8 mouse cellular contexts compared by ENCODE assay signal in the genomic region with DNA sequence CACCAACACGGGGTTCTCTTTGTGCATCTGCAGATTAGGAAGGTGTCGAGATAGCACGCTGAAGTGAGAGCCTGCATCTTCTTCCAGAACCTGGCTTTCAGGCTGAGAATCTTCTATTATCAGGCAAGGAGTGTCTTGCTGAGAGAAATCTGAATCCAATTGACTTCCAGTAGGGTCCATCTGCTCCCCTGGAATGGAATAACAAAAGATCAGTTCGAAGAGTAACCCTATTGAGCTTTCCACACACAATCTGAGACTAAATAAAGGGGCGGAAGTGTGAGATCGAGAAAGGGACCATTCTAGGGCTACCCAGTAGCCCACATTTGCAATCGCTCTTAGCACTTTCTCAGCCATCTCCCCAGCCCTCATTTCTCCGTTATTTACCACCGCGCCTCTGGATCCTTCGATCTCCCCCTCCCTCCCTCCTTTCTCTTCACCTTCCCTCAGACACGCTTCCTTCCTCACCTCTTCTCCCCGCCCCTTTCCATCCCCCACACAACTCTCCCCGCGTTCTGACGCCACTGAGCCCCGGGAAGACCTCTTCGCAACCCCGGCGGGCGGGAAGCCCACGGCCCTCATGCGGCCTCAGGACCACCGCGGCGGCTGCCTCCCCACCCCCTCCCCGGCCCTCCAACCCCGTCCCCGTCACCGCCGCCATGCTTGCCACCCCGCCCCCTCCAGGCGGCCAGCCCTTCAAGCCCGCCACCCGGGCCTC. TPM values are rescaled to one million over a fixed set of nuclear protein-coding genes. Genes with fewer than 3 reads are reported as not detected.
DNase-seq lines count a peak whose midpoint lies in the region; ATAC-seq and TF ChIP-seq lines count a peak whose summit lies in the region.

No protein-coding gene starts in this region.

- peak overlapping the region; percentile 68 for H3K4me2 ChIP-seq in intestine, embryonic 15.5 days (replicated peaks)

- peak overlapping the region; percentile 93 for H3K4me3 ChIP-seq in thymus, adult 2 months (ENCODE audit: control insufficient read depth, insufficient read depth, low read length)
- H3K4me3 ChIP-seq in intestine, embryonic 15.5 days (replicated peaks), result peak overlapping the region; percentile 90

- no peak for DNase-seq in cerebellum, adult 11 months
- DNase-seq in thymus, adult 2 months, result no peak
- DNase-seq in thymus, postnatal 4 days, result no peak
- DNase-seq in natural killer cell, adult 2 months (ENCODE audit: low spot score in 2 of 2), result peak; percentile 6 to 10
- no peak for DNase-seq in ovary, postnatal 14 days (ENCODE audit: low spot score)
- DNase-seq in kidney, postnatal 10 days, result no peak

- TF ChIP-seq POLR2A in thymus, adult 2 months (IDR thresholded peaks at IDR 0.05; ENCODE audit: control insufficient read depth, extremely low read depth, insufficient read depth, low read length, poor library complexity), result no peak

- H3K27me3 ChIP-seq in thymus, adult 2 months (ENCODE audit: control insufficient read depth, insufficient read depth, low read length), result no peaks in the 10 kb centered on the region
- H3K27me3 ChIP-seq in intestine, embryonic 15.5 days (replicated peaks), result no peaks in the 10 kb centered on the region

- 4% methylated on average over 34 of the region's 35 CpGs for WGBS in thymus, adult 2 months
- WGBS in intestine, embryonic 15.5 days, result 1% methylated on average over 35 of the region's 35 CpGs

- peaks cover 3% of the 10 kb centered on the region; the same call in 1 of the 2 replicates for H3K36me3 ChIP-seq in thymus, adult 2 months (ENCODE audit: control insufficient read depth, insufficient read depth, low read length)
- 0 out of 2 replicates have a peak, but pooled peaks cover 3% of the 10 kb centered on the region for H3K36me3 ChIP-seq in intestine, embryonic 15.5 days

- H3K9ac ChIP-seq in intestine, embryonic 15.5 days, result peak overlapping the region; percentile 83

- no peaks in the 10 kb centered on the region for H3K9me3 ChIP-seq in intestine, embryonic 15.5 days

- TF ChIP-seq CTCF in thymus, adult 2 months (IDR thresholded peaks at IDR 0.05; ENCODE audit: borderline replicate concordance, control insufficient read depth, extremely low read depth, insufficient read depth, low read length, poor library complexity), result no peak

- ATAC-seq in cerebellum, adult (ENCODE audit: insufficient number of reproducible peaks, low FRiP score, low TSS enrichment), result peak; percentile 49; the same call in 1 of the 2 replicates
- peak; percentile 87 for ATAC-seq in intestine, embryonic 15.5 days

- no peak overlapping the region for H3K27ac ChIP-seq in thymus, adult 2 months (ENCODE audit: control insufficient read depth, insufficient read depth, low read length)
- H3K27ac ChIP-seq in intestine, embryonic 15.5 days, result peak overlapping the region; percentile 81

- no peaks in the 10 kb centered on the region for H3K4me1 ChIP-seq in thymus, adult 2 months (replicated peaks; ENCODE audit: control insufficient read depth, insufficient read depth, low read length)
- H3K4me1 ChIP-seq in intestine, embryonic 15.5 days (replicated peaks), result peaks cover 10% of the 10 kb centered on the region; the same call in 1 of the 2 replicates

RNA-seq across cellular contexts. Expression of gene Trp53bp1, which starts 0.5 kb away (rescaled TPM):
- polyA plus RNA-seq in thymus, adult 2 months (2012; rRNA removed), result 38.9 and 39.5 TPM in 2 replicates
- polyA plus RNA-seq in intestine, embryonic 15.5 days (2015; fragmentation: Nextera tagmentation; extraction: Ambion mirVana), result 40.1 and 43.4 TPM in 2 replicates

RNA-seq across cellular contexts. Expression of gene Map1a, which starts 18.7 kb away (rescaled TPM):
- polyA plus RNA-seq in thymus, adult 2 months (2012; rRNA removed), result 1.1 TPM in 2 replicates
- polyA plus RNA-seq in intestine, embryonic 15.5 days (2015; fragmentation: Nextera tagmentation; extraction: Ambion mirVana), result 2.7 and 4.2 TPM in 2 replicates

Comparison
In these comparisons a context has a peak if more than half of its experiments do, and no peak if none do; other contexts are left out.
1. DNase-seq: peak in natural killer cell, adult 2 months (2 of 2); none in cerebellum, adult 11 months (single experiment), thymus, adult 2 months (single experiment), thymus, postnatal 4 days (single experiment), ovary, postnatal 14 days (single experiment) and kidney, postnatal 10 days (single experiment).